Mouse (Mus musculus) gastrocnemius, postnatal 10 days (tissue): Measurements from ENCODE around the gene 4930519G04Rik. TPM values are rescaled to one million over a fixed set of nuclear protein-coding genes. Genes with fewer than 3 reads are reported as not detected.
"Not testable (repeated sequence)": the region's sequence is repeated elsewhere in the genome, so short reads cannot be mapped to it uniquely, and the experiment has no call there.

Experiments
- DNase-seq: peaks from one replicate; pipeline ENCODE4 v3.0.0; 2021; ENCODE audit warnings: mixed read lengths
- total RNA-seq, 2 experiments: library from RNA; stranded (reverse); gene quantifications; 2 replicates each; pipeline ENCODE4 v1.2.3; 2021

4930519G04Rik gene
- total RNA-seq, 2 experiments from 2014 or later, result not detected

GRCm38 (mm10) chr5:114842155-114842554 is 11.3 kb upstream of the 4930519G04Rik start:
- not testable (repeated sequence) for DNase-seq

DNA sequence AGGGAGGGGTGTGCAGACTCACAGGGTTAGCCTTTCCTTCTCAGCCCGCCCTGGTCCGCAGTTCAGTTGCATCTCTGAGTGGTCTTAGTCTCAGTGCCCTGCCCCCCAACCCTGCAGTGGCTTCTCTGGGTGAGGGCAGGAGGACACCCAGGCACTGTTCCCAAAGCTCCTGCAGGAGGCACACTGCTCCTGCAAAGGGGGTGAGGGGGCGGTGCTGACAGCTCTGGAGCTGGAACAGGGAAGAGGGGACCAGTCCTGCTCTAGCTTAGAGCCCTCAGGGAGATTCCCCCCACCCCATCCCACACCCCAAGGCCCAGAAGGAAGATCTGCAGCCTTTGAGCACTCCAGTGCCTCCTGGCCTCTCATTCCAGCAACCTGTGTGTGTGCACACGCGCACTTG is 10.8 kb upstream of the 4930519G04Rik start:
- DNase-seq, result no peak

- not testable (repeated sequence) for DNase-seq
Measured at GRCm38 (mm10) chr5:114844371-114844770, 9.1 kb upstream of the 4930519G04Rik start.

- no peak for DNase-seq
Measured at GRCm38 (mm10) chr5:114851565-114852236, 1.8 kb upstream of the 4930519G04Rik start.

DNA sequence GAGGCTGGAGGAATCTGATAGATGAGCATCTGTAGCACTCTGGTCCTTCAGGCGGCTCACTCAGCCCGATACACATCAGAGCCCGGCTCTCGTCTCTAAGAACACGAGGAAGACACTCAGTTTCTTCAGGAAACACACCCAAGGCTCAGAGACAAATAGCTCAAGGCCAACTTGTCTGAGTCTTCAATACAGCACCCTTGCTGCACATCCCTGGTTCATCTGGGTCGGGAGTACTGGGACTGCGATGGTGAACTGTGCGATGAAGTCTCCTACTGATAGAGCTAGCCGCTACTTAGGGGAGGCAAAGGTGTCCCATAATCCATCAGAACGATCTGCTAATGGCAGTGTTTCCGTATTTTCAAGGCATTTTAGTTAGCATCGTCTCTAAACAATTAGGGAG is 5.1 kb downstream of the 4930519G04Rik start, which contains the start of gene Gm9936:
Gm9936 (minus strand) TSS at position 101 of the 400 bp plus-strand sequence.
- no peak for DNase-seq

GRCm38 (mm10) chr5:114859253-114859652 is 5.8 kb downstream of the 4930519G04Rik start:
- DNase-seq, result peak; percentile 76

DNA sequence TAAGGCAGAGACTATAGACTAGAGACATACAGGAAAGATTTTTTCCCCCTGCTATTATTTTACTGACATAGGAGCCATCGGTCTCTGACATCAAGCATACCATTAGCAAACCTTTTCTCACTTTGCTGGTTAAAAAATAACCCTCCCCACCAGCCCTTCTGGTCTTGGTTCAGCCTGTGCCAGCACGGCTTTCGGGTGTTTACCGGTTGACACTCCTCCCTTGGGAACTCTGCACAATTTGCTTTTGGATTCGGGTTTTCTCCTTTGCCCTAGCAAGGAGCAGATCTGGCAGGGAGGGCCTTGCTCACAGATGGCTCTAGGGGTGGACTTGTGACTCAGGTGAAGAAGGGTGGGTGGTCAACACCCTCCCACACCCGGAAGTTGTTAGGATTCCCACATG is 8.3 kb downstream of the 4930519G04Rik start:
- DNase-seq, result no peak

DNA sequence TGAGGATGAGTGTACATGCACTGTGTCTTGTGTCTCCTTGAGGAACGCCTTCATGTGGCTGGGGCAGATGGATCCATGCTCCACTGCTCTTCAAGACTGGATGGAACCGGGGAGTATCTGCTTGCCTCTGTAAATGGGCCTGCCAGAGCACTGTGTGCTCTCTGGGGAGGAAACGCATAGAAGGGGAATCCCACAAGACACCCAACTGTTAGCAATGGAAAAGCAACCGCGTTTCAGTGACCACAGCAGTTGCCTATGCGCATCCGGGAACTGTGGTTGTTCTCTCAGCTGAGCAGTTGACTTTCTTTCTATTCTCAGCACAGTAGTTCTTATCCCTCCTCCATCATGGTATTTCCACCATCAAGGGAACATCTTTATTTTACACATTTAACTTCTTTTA is 11.3 kb downstream of the 4930519G04Rik start:
- no peak for DNase-seq

DNA sequence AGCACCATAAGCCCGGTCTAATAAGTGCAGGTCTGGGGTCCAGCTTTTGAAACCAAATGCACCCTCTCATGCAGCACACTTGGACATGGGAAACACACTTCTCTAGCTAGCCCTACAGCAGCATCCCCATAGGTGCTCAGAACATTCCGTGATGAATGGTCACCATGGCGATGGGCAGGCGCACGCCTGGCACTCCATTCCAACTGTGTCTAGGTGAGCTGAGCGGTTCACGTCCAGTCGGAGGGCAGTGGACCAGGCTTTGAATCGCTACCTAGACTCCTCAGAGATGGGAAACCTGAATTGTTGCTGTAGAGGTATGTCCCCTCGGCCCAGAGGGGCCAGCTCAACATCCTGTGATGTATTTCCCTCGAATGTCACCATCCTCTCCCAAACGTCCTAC is 11.8 kb downstream of the 4930519G04Rik start:
- DNase-seq, result no peak

GRCm38 (mm10) chr5:114875858-114876257 is 22.4 kb downstream of the 4930519G04Rik start:
- DNase-seq, result no peak

GRCm38 (mm10) chr5:114876331-114876730 is 22.9 kb downstream of the 4930519G04Rik start:
- DNase-seq, result no peak

DNA sequence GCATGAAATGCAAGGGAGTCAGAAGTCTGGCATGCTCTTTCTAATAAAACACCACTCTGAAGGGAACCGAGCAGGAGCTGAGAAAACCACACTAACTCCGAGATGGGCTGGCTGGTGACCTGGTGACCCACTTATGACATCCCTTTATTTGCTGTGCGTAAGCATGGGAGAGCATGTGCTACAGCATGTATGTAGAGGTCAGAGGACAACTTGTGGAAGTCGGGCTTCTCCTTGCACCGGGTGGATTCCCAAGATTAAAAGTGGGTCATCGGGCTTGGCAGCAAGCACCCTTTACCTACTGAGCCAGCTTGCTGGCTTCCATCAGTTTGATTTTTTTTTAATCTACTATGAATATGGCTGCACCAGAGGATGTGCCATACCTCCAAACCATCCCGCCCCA is 24.0 kb downstream of the 4930519G04Rik start:
- DNase-seq, result no peak

- no peak for DNase-seq
Measured at GRCm38 (mm10) chr5:114879399-114879798, 25.9 kb downstream of the 4930519G04Rik start.

- not testable (repeated sequence) for DNase-seq
Measured at GRCm38 (mm10) chr5:114882319-114882718, 28.9 kb downstream of the 4930519G04Rik start.

GRCm38 (mm10) chr5:114883022-114883421 is 29.6 kb downstream of the 4930519G04Rik start:
- DNase-seq, result no peak

GRCm38 (mm10) chr5:114886801-114887200 is 33.3 kb downstream of the 4930519G04Rik start:
- DNase-seq, result no peak

DNA sequence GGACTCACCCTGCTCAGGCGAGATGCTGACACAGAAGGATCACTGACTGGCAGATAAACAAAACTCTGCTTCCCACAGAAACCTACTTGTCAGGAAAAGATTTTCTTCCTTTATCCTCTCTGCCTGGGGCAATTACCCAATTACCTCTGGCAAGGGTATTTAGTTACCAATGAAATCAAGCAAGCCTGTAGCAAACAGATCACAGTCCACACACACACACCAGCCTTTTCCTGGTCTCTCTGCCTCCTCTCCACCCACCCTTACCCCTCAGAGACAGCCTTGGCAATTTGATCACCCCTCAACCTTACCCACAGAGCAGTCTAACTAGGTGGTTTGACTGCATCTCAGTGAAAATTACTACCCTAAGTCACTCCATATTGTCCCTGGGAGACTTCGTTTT is 35.5 kb downstream of the 4930519G04Rik start:
- DNase-seq, result no peak

DNA sequence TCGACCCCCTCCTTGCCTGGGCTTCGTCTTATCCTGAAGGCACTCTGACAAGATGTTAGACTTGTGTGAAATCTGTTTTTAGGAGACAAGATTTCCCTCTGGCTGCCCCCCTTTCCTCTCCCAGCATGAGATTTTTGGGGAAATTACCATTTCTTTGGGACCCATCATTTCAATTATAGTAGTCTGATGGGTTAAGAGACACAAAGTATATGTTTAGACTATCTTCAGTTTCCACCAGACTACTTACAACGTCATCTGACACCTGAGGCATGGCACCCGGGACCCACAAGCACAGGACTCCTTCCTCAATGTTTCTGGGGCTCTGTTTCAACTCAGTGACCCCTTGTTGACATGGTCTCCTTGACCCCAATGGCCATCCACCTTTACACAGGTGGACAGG is 42.1 kb downstream of the 4930519G04Rik start:
- DNase-seq, result no peak

DNA sequence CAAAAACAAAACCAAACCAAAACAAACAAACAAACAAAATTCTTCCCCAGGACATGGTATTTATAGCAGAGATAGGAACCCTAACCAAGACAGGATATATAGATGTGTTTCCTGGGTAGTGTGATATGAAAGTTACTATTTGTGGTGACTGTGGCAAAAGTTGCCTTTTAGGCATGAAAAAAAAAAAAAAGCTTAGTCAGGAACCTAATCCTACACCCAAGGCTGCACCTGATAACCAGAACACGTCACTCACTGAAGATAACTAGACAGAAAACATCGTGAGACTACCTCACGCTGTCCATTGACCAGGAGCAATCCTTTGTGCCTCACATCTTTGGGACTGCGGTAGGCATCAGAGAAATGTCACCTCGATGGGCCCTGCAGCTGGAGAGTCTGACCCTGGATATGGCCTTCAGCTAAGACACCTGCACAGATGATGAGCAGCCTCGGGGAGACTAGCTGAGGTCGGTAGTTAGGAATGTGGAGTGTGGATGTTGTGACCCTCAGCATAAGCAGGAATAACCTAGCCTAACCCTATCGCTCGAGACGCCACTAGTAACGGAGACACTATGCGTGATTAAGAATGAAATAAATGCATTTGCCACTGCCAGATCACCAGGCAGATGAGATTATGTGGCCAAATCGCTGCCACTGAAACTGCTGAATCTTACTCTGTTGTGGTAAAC is 43.4 kb downstream of the 4930519G04Rik start, which contains the start of gene Oasl2:
Oasl2 (plus strand) TSS at position 249 of the 686 bp plus-strand sequence.
- DNase-seq, result no peak

DNA sequence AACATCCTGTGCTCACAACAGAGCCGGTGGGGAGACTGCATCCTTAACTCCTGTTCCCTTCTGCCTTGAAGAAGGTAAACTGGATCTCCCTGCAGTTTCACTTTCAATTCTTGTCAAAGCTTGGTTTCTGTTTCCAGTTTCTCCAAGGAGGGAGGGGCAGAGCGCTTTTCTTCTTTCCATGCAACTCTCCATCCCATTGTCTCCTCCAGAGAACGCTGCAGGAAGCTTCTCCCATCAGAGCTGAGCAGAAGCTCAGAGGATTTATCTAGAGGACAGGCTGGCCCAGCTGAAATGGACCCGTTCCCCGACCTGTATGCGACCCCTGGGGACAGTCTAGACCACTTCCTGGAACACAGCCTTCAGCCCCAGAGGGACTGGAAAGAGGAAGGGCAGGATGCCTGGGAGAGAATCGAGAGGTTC is 43.9 kb downstream of the 4930519G04Rik start:
- no peak for DNase-seq

DNA sequence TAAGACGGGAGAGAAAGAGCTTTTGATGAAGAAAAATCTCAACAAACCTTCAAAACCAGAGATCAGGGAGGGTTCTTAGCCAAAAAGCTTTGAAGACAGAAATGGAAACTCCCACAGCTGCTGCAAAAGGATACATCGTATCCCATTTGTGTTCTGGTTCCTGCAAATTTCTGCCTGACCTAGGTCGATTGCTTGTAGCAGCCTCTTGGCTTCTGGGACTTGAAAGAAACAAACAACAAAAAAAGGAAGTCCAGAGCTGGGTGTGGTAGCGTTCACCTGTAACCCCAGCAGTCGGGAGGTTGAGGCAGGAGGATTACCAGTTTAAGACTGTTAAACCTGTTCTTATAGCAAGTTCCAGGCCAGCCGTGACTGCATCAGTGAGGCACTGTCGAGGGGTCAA is 45.4 kb downstream of the 4930519G04Rik start:
- DNase-seq, result no peak

GRCm38 (mm10) chr5:114902413-114902812 is 48.9 kb downstream of the 4930519G04Rik start:
- DNase-seq, result peak; percentile 31

DNA sequence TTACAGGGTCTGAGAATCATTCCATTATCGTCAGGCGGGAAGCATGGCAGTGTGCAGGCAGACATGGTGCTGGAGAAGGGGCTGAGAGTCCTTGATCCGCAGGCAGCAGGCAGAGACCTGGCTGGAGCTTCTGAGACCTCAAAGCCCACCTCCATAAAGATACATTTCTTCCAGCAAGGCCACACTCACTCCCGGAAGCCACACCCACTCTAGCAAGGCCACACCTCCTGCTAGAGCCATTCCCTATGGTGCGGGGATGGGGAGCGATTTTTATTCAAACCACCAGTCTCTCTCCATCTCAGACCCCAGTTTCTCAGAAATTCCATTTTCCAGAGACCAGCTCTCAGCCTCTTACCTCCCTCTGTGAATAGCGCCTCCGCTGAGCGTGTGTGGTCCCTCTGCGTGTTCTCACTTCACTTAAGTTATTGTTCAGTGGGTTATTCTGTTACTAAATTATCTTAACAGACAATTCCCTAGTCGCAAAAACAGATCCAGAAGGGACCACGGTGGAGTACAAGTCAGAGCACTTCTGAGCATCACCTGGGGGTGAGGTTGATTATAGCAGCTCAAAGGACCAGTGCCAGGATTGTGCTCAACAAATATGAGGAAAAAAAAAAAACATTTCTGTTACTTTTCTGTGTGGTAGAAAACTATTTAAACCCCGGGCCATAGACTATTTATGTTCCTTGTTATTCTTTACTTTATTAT is 55.3 kb downstream of the 4930519G04Rik start:
- no peak for DNase-seq
